Mouse (Mus musculus) heart, embryonic 11.5 days (tissue): ENCODE data around the gene Gm20379. TPM values are rescaled to one million over a fixed set of nuclear protein-coding genes. Genes with fewer than 3 reads are reported as not detected.

Experiments
- ATAC-seq: fragments of 200-750 bp; cut with Nextera tagmentation; replicated peaks from 2 replicates; pipeline ENCODE4 v1.8.0; 2017; ENCODE audit warnings: moderate library complexity; ENCODE audit not compliant: insufficient number of reproducible peaks, low FRiP score, low TSS enrichment
- H3K27ac ChIP-seq: fragments of 300-500 bp; sonication (generic); 2 replicates; pipeline ENCODE4 v1.5.1; 2014; ENCODE audit warnings: mild to moderate bottlenecking, low read depth, low read length
- H3K27me3 ChIP-seq: fragments of 300-500 bp; sonication (generic); 2 replicates; pipeline ENCODE4 v1.6.1; 2014; ENCODE audit warnings: mild to moderate bottlenecking, low read length, mixed read lengths; ENCODE audit not compliant: control insufficient read depth, insufficient read depth
- H3K36me3 ChIP-seq: fragments of 300-500 bp; sonication (generic); 2 replicates; pipeline ENCODE4 v1.6.1; 2014; ENCODE audit warnings: mild to moderate bottlenecking, low read length, moderate library complexity, mixed read lengths; ENCODE audit not compliant: control insufficient read depth, insufficient read depth
- H3K4me1 ChIP-seq: fragments of 300-500 bp; sonication (generic); 2 replicates; pipeline ENCODE4 v1.6.1; 2014; ENCODE audit warnings: low read length; ENCODE audit not compliant: control insufficient read depth, insufficient read depth
- H3K4me2 ChIP-seq: fragments of 300-500 bp; sonication (generic); 2 replicates; pipeline ENCODE4 v1.6.1; 2014; ENCODE audit warnings: mild to moderate bottlenecking, moderate library complexity
- H3K4me3 ChIP-seq: fragments of 300-500 bp; sonication (generic); 2 replicates; pipeline ENCODE4 v1.5.1; 2014; ENCODE audit warnings: low read depth, low read length
- H3K9ac ChIP-seq: fragments of 300-500 bp; sonication (generic); 2 replicates; pipeline ENCODE4 v1.6.1; 2014; ENCODE audit warnings: mild to moderate bottlenecking, low read depth, low read length, moderate library complexity
- H3K9me3 ChIP-seq: fragments of 300-500 bp; sonication (generic); replicated peaks from 2 replicates; pipeline ENCODE4 v1.6.1; 2016; ENCODE audit warnings: low read length; ENCODE audit not compliant: control insufficient read depth
- WGBS: fragments of 180-500 bp; shearing (Covaris S2); extraction: QIAGEN DNeasy Blood & Tissue Kit; methylation state at CpG from one replicate; pipeline ENCODE4 v1.1.7; 2014; ENCODE audit not compliant: insufficient replicate concordance; 5-methylcytosine and 5-hydroxymethylcytosine counted together
- polyA plus RNA-seq: library from polyadenylated mRNA; unstranded; fragments of >200 nt; fragmentation: Nextera tagmentation; extraction: Ambion mirVana; gene quantifications from 2 replicates; pipeline ENCODE4 v1.2.1, GENCODE M21; 2014

Gene Gm20379
- polyA plus RNA-seq: 0.31 and 0.82 TPM in 2 replicates

GRCm38 (mm10) chr13:92305680-92306079, at the start of gene Gm20379:
Gene Gm20379 (plus strand): TSS chr13:92305980.
- H3K27me3 ChIP-seq: no peaks in the 10 kb centered on the region
- no peak within 1 kb of the TSS for H3K4me2 ChIP-seq
- no peaks in the 10 kb centered on the region for H3K9me3 ChIP-seq
- ATAC-seq: no peak
- no peak within 1 kb of the TSS for H3K4me3 ChIP-seq
- 96% methylated on average over 11 of the region's 11 CpGs for WGBS
- no peak within 1 kb of the TSS for H3K9ac ChIP-seq
- H3K36me3 ChIP-seq: peaks cover 10% of the 10 kb centered on the region; the same call in 1 of the 2 replicates
- H3K4me1 ChIP-seq: no peaks in the 10 kb centered on the region
- no peak within 1 kb of the TSS for H3K27ac ChIP-seq

- H3K4me2 ChIP-seq: no peak overlapping the region
- WGBS: 68% methylated on average over 5 of the region's 5 CpGs
- H3K27ac ChIP-seq: no peak overlapping the region
- no peaks in the 10 kb centered on the region for H3K36me3 ChIP-seq
- H3K27me3 ChIP-seq: no peaks in the 10 kb centered on the region
- H3K9ac ChIP-seq: no peak overlapping the region
- no peak for ATAC-seq
- no peaks in the 10 kb centered on the region for H3K9me3 ChIP-seq
- no peak overlapping the region for H3K4me3 ChIP-seq
- no peaks in the 10 kb centered on the region for H3K4me1 ChIP-seq
Observed at GRCm38 (mm10) chr13:92261329-92261728, 44.5 kb upstream of the Gm20379 start.

GRCm38 (mm10) chr13:92263566-92263965, 42.2 kb upstream of the Gm20379 start:
- Histone ChIP-seq H3K27me3 (no peaks in the 10 kb centered on the region), H3K9me3 (no peaks in the 10 kb centered on the region), H3K36me3 (no peaks in the 10 kb centered on the region), H3K27ac (no peak overlapping the region), H3K4me2 (no peak overlapping the region), H3K9ac (no peak overlapping the region), H3K4me1 (no peaks in the 10 kb centered on the region), H3K4me3 (no peak overlapping the region)
- no peak for ATAC-seq
- WGBS: 87% methylated on average over 6 of the region's 6 CpGs

GRCm38 (mm10) chr13:92267076-92267475, 38.7 kb upstream of the Gm20379 start:
- H3K4me3 ChIP-seq: no peak overlapping the region
- no peak overlapping the region for H3K9ac ChIP-seq
- no peak for ATAC-seq
- no peaks in the 10 kb centered on the region for H3K9me3 ChIP-seq
- H3K4me1 ChIP-seq: no peaks in the 10 kb centered on the region
- H3K27ac ChIP-seq: no peak overlapping the region
- 82% methylated on average over 3 of the region's 3 CpGs for WGBS
- no peak overlapping the region for H3K4me2 ChIP-seq
- no peaks in the 10 kb centered on the region for H3K27me3 ChIP-seq
- H3K36me3 ChIP-seq: no peaks in the 10 kb centered on the region

GRCm38 (mm10) chr13:92274274-92275198, 31.2 kb upstream of the Gm20379 start:
- 59% methylated on average over 14 of the region's 14 CpGs for WGBS
- Histone ChIP-seq H3K36me3 (no peaks in the 10 kb centered on the region), H3K9ac (no peak overlapping the region), H3K4me3 (no peak overlapping the region), H3K27ac (peak overlapping the region; percentile 22; the same call in 1 of the 2 replicates), H3K9me3 (no peaks in the 10 kb centered on the region), H3K27me3 (no peaks in the 10 kb centered on the region), H3K4me2 (peak overlapping the region; percentile 11; the same call in 1 of the 2 replicates), H3K4me1 (peaks cover 9% of the 10 kb centered on the region; the same call in 1 of the 2 replicates)
- no peak for ATAC-seq

- Histone ChIP-seq H3K27ac (no peak overlapping the region), H3K4me2 (no peak overlapping the region), H3K4me1 (peaks cover 9% of the 10 kb centered on the region; the same call in 1 of the 2 replicates), H3K9me3 (no peaks in the 10 kb centered on the region), H3K9ac (no peak overlapping the region), H3K36me3 (no peaks in the 10 kb centered on the region), H3K27me3 (no peaks in the 10 kb centered on the region), H3K4me3 (no peak overlapping the region)
- no peak for ATAC-seq
- 87% methylated on average over 9 of the region's 9 CpGs for WGBS
Observed at GRCm38 (mm10) chr13:92275292-92275691, 30.5 kb upstream of the Gm20379 start.

GRCm38 (mm10) chr13:92277027-92277426, 28.8 kb upstream of the Gm20379 start:
- H3K9ac ChIP-seq: no peak overlapping the region
- WGBS: 81% methylated on average over 2 of the region's 2 CpGs
- H3K27ac ChIP-seq: no peak overlapping the region
- no peaks in the 10 kb centered on the region for H3K9me3 ChIP-seq
- no peaks in the 10 kb centered on the region for H3K36me3 ChIP-seq
- no peak overlapping the region for H3K4me2 ChIP-seq
- no peak overlapping the region for H3K4me3 ChIP-seq
- H3K4me1 ChIP-seq: peaks cover 9% of the 10 kb centered on the region; the same call in 1 of the 2 replicates
- H3K27me3 ChIP-seq: no peaks in the 10 kb centered on the region
- no peak for ATAC-seq

GRCm38 (mm10) chr13:92291605-92292004, 14.2 kb upstream of the Gm20379 start:
- no peaks in the 10 kb centered on the region; the same call in 1 of the 2 replicates for H3K36me3 ChIP-seq
- H3K4me2 ChIP-seq: no peak overlapping the region
- H3K9me3 ChIP-seq: no peaks in the 10 kb centered on the region
- no peaks in the 10 kb centered on the region for H3K27me3 ChIP-seq
- H3K4me3 ChIP-seq: no peak overlapping the region
- H3K4me1 ChIP-seq: no peaks in the 10 kb centered on the region
- ATAC-seq: no peak
- WGBS: 82% methylated on average over 4 of the region's 4 CpGs
- no peak overlapping the region for H3K9ac ChIP-seq
- H3K27ac ChIP-seq: no peak overlapping the region
